Mouse (Mus musculus): ENCODE data around the gene Olfr322.

GRCm38 (mm10) chr11:58613359-58613758, 45.2 kb upstream of the Olfr322 start:
- TF ChIP-seq CTCF (IDR thresholded peaks at IDR 0.05; ENCODE audit: extremely low read depth, insufficient read length, insufficient replicate concordance, low read depth, low read length) (no peak), POLR2A (IDR thresholded peaks at IDR 0.05; ENCODE audit: low read depth, low read length) (no peak)
